Mouse (Mus musculus): ENCODE measurements at regions not wholly inside any gene's neighbourhood (a gene's known extent, or its start where the extent isn't known, plus 50 kb on each side); places are given as distances from the start of the nearest gene placed in this dataset.

GRCm38 (mm10) chr1:35388181-35388580 is 538.4 kb downstream of the Plekhb2 start:
- H3K9me3 ChIP-seq (ENCODE audit: low read length) = no peaks in the 10 kb centered on the region
- H3K4me1 ChIP-seq (ENCODE audit: insufficient read depth, low read depth, low read length) = no peaks in the 10 kb centered on the region
- H3K27me3 ChIP-seq (replicated peaks; ENCODE audit: insufficient read depth, low read length) = no peaks in the 10 kb centered on the region
- TF ChIP-seq CTCF (IDR thresholded peaks at IDR 0.05) (peak; percentile 80), EP300 (IDR thresholded peaks at IDR 0.05) (no peak)
- 34% methylated on average over 6 of the region's 6 CpGs for WGBS
- H3K9ac ChIP-seq (replicated peaks; ENCODE audit: low read depth) = no peak overlapping the region
- no peak overlapping the region for H3K4me3 ChIP-seq (ENCODE audit: low read depth, low read length)
- no peak overlapping the region for H3K27ac ChIP-seq (ENCODE audit: low read length)
- peak; percentile 38 for DNase-seq (ENCODE audit: low spot score)
- H3K4me2 ChIP-seq (replicated peaks; ENCODE audit: low read depth, low read length) = no peak overlapping the region
- no peaks in the 10 kb centered on the region for H3K36me3 ChIP-seq (ENCODE audit: insufficient read depth, low read length)
- no peak for ATAC-seq

GRCm38 (mm10) chr1:35390371-35390770 is 540.6 kb downstream of the Plekhb2 start:
- no peak for DNase-seq (ENCODE audit: low spot score)
- 61% methylated on average over 4 of the region's 4 CpGs for WGBS

GRCm38 (mm10) chr1:35390858-35391586 is 541.2 kb downstream of the Plekhb2 start:
- TF ChIP-seq EP300 (IDR thresholded peaks at IDR 0.05) (no peak), CTCF (IDR thresholded peaks at IDR 0.05) (no peak)
- H3K4me2 ChIP-seq (replicated peaks; ENCODE audit: low read depth, low read length) = no peak overlapping the region
- no peaks in the 10 kb centered on the region for H3K27me3 ChIP-seq (replicated peaks; ENCODE audit: insufficient read depth, low read length)
- no peaks in the 10 kb centered on the region for H3K9me3 ChIP-seq (ENCODE audit: low read length)
- no peaks in the 10 kb centered on the region for H3K4me1 ChIP-seq (ENCODE audit: insufficient read depth, low read depth, low read length)
- WGBS = 71% methylated on average over 7 of the region's 7 CpGs
- ATAC-seq = no peak
- no peak for DNase-seq (ENCODE audit: low spot score)
- no peaks in the 10 kb centered on the region for H3K36me3 ChIP-seq (ENCODE audit: insufficient read depth, low read length)
- no peak overlapping the region for H3K4me3 ChIP-seq (ENCODE audit: low read depth, low read length)
- no peak overlapping the region for H3K9ac ChIP-seq (replicated peaks; ENCODE audit: low read depth)
- H3K27ac ChIP-seq (ENCODE audit: low read length) = no peak overlapping the region

More at GRCm38 (mm10) chr1:35390371-35390770, 540.6 kb downstream of the Plekhb2 start:
- no peaks in the 10 kb centered on the region for H3K9me3 ChIP-seq (ENCODE audit: low read length)
- H3K4me3 ChIP-seq (ENCODE audit: low read depth, low read length) = no peak overlapping the region
- H3K4me1 ChIP-seq (ENCODE audit: insufficient read depth, low read depth, low read length) = no peaks in the 10 kb centered on the region
- no peak overlapping the region for H3K27ac ChIP-seq (ENCODE audit: low read length)
- H3K9ac ChIP-seq (replicated peaks; ENCODE audit: low read depth) = no peak overlapping the region
- no peak for TF ChIP-seq CTCF (IDR thresholded peaks at IDR 0.05)
- TF ChIP-seq EP300 (IDR thresholded peaks at IDR 0.05) = no peak
- H3K36me3 ChIP-seq (ENCODE audit: insufficient read depth, low read length) = no peaks in the 10 kb centered on the region
- H3K27me3 ChIP-seq (replicated peaks; ENCODE audit: insufficient read depth, low read length) = no peaks in the 10 kb centered on the region
- ATAC-seq = no peak
- no peak overlapping the region for H3K4me2 ChIP-seq (replicated peaks; ENCODE audit: low read depth, low read length)

GRCm38 (mm10) chr1:35393550-35394118 is 543.9 kb downstream of the Plekhb2 start:
- ATAC-seq (no peak), DNase-seq (ENCODE audit: low spot score) (no peak)
- Histone ChIP-seq H3K4me2 (replicated peaks; ENCODE audit: low read depth, low read length) (no peak overlapping the region), H3K9ac (replicated peaks; ENCODE audit: low read depth) (no peak overlapping the region), H3K27me3 (replicated peaks; ENCODE audit: insufficient read depth, low read length) (no peaks in the 10 kb centered on the region), H3K9me3 (ENCODE audit: low read length) (no peaks in the 10 kb centered on the region), H3K4me3 (ENCODE audit: low read depth, low read length) (no peak overlapping the region), H3K27ac (ENCODE audit: low read length) (no peak overlapping the region), H3K36me3 (ENCODE audit: insufficient read depth, low read length) (no peaks in the 10 kb centered on the region), H3K4me1 (ENCODE audit: insufficient read depth, low read depth, low read length) (no peaks in the 10 kb centered on the region)
- 75% methylated on average over 6 of the region's 6 CpGs for WGBS
- TF ChIP-seq EP300 (IDR thresholded peaks at IDR 0.05) (no peak), CTCF (IDR thresholded peaks at IDR 0.05) (no peak)

GRCm38 (mm10) chr1:35400674-35401359 is 551.0 kb downstream of the Plekhb2 start:
- WGBS = 76% methylated on average over 11 of the region's 11 CpGs
- no peak for TF ChIP-seq EP300 (IDR thresholded peaks at IDR 0.05)
- no peak for TF ChIP-seq CTCF (IDR thresholded peaks at IDR 0.05)
- Histone ChIP-seq H3K9me3 (ENCODE audit: low read length) (no peaks in the 10 kb centered on the region), H3K4me2 (replicated peaks; ENCODE audit: low read depth, low read length) (no peak overlapping the region), H3K27ac (ENCODE audit: low read length) (no peak overlapping the region), H3K4me1 (ENCODE audit: insufficient read depth, low read depth, low read length) (no peaks in the 10 kb centered on the region), H3K4me3 (ENCODE audit: low read depth, low read length) (no peak overlapping the region), H3K27me3 (replicated peaks; ENCODE audit: insufficient read depth, low read length) (no peaks in the 10 kb centered on the region), H3K36me3 (ENCODE audit: insufficient read depth, low read length) (no peaks in the 10 kb centered on the region), H3K9ac (replicated peaks; ENCODE audit: low read depth) (no peak overlapping the region)
- ATAC-seq (no peak), DNase-seq (ENCODE audit: low spot score) (no peak)

- Histone ChIP-seq H3K4me3 (ENCODE audit: low read depth, low read length) (no peak overlapping the region), H3K4me2 (replicated peaks; ENCODE audit: low read depth, low read length) (no peak overlapping the region), H3K4me1 (ENCODE audit: insufficient read depth, low read depth, low read length) (no peaks in the 10 kb centered on the region), H3K27me3 (replicated peaks; ENCODE audit: insufficient read depth, low read length) (no peaks in the 10 kb centered on the region), H3K36me3 (ENCODE audit: insufficient read depth, low read length) (no peaks in the 10 kb centered on the region), H3K27ac (ENCODE audit: low read length) (no peak overlapping the region), H3K9ac (replicated peaks; ENCODE audit: low read depth) (no peak overlapping the region), H3K9me3 (ENCODE audit: low read length) (no peaks in the 10 kb centered on the region)
- 86% methylated on average over 4 of the region's 4 CpGs for WGBS
- ATAC-seq (no peak), DNase-seq (ENCODE audit: low spot score) (no peak)
- TF ChIP-seq CTCF (IDR thresholded peaks at IDR 0.05) = no peak
- TF ChIP-seq EP300 (IDR thresholded peaks at IDR 0.05) = no peak
These were observed 553.2 kb downstream of the Plekhb2 start for GRCm38 (mm10) chr1:35402995-35403394.
